Mouse (Mus musculus) forebrain, embryonic 16.5 days (tissue): ENCODE results near the gene Lamp2. TPM values are rescaled to one million over a fixed set of nuclear protein-coding genes. Genes with fewer than 3 reads are reported as not detected.

ENCODE experiments used
- ATAC-seq: fragments of 200-750 bp; cut with Nextera tagmentation; 2 replicates; pipeline ENCODE4 v1.8.0; 2017; ENCODE audit warnings: mild to moderate bottlenecking, moderate library complexity
- H3K27ac ChIP-seq: fragments of 300-500 bp; sonication (generic); 2 replicates; pipeline ENCODE4 v1.5.1; 2014; ENCODE audit warnings: low read length, control low read depth
- H3K27me3 ChIP-seq: fragments of 300-500 bp; sonication (generic); replicated peaks from 2 replicates; pipeline ENCODE4 v1.6.1; 2014; ENCODE audit warnings: low read length; ENCODE audit not compliant: control insufficient read depth, insufficient read depth
- H3K36me3 ChIP-seq: fragments of 300-500 bp; sonication (generic); 2 replicates; pipeline ENCODE4 v1.6.1; 2014; ENCODE audit not compliant: control insufficient read depth, insufficient read depth
- H3K4me1 ChIP-seq: fragments of 300-500 bp; sonication (generic); replicated peaks from 2 replicates; pipeline ENCODE4 v1.6.1; 2014; ENCODE audit warnings: low read length; ENCODE audit not compliant: control insufficient read depth, insufficient read depth
- H3K4me2 ChIP-seq: fragments of 300-500 bp; sonication (generic); 2 replicates; pipeline ENCODE4 v1.6.1; 2014; ENCODE audit warnings: mild to moderate bottlenecking, low read length, control low read depth
- H3K4me3 ChIP-seq: fragments of 300-500 bp; sonication (generic); replicated peaks from 2 replicates; pipeline ENCODE4 v1.5.1; 2014; ENCODE audit warnings: mild to moderate bottlenecking, low read length, control low read depth
- H3K9ac ChIP-seq: fragments of 300-500 bp; sonication (generic); replicated peaks from 2 replicates; pipeline ENCODE4 v1.6.1; 2014; ENCODE audit warnings: low read depth, low read length, control low read depth
- H3K9me3 ChIP-seq: fragments of 300-500 bp; sonication (generic); 2 replicates; pipeline ENCODE4 v1.6.1; 2016; ENCODE audit warnings: low read length; ENCODE audit not compliant: control insufficient read depth
- WGBS: fragments of 180-500 bp; shearing (Covaris S2); extraction: QIAGEN DNeasy Blood & Tissue Kit; methylation state at CpG from one replicate; pipeline ENCODE4 v1.1.7; 2014; 5-methylcytosine and 5-hydroxymethylcytosine counted together
- polyA plus RNA-seq: library from polyadenylated mRNA; unstranded; fragments of >200 nt; fragmentation: Nextera tagmentation; extraction: Ambion mirVana; gene quantifications from 2 replicates; pipeline ENCODE4 v1.2.1, GENCODE M21; 2015

Lamp2 gene
- polyA plus RNA-seq, 1 experiment from 2014 or later, result 46.7 TPM

DNA sequence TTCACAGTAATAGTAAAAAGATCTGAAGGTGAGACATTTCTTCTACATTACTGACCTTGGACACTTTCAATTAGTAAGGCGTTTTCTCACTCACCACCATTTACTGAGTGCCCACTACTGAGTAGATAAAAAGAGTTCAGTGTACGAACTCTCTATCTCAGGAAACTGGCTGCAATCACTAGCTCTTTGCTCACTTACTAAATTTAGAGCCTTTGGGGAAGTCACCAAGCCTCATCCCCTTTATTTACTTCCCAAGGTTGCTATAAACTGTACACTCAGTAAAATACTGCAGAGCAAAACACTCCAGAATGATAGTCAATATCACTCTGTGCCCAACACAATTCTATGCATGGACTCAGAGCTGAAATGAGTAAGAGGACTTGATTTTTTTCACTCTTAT, 16.6 kb downstream of the Lamp2 start:
- H3K4me3 ChIP-seq, result no peak overlapping the region
- 88% methylated on average over 2 of the region's 2 CpGs for WGBS
- H3K4me2 ChIP-seq, result no peak overlapping the region
- no peaks in the 10 kb centered on the region for H3K36me3 ChIP-seq
- H3K27ac ChIP-seq, result no peak overlapping the region
- H3K4me1 ChIP-seq, result no peaks in the 10 kb centered on the region
- H3K9me3 ChIP-seq, result no peaks in the 10 kb centered on the region
- no peak overlapping the region for H3K9ac ChIP-seq
- H3K27me3 ChIP-seq, result no peaks in the 10 kb centered on the region
- no peak for ATAC-seq

DNA sequence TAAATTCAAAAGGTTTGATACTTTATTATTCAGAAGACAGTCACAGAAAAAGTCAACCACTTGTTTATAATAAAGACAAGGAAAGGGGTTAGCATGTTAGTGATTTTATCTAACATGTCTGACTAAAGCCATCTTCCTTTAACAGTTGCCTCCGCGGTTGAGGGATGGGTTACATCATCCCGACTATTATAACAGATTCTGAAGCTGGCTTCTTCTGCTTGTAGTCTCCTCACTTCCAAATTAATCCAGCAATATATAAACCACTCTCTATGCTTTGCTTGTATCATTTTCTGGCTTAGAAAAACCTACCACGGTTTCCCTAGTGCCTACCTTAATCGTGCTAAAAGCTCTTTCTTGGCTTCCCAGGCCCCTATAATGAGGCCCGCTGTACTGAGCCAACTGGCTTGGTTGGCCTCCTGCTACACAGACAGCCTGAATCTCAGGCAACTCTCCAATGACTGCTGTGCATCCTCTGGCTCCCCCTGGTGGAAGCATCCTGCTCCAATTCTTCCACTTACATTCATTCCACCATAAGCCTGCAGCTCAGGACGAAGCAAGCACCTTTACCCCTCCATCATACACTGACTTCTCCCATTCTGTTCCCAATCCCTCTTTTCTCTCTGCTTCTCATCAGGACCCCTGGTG, 18.0 kb downstream of the Lamp2 start:
- Histone ChIP-seq H3K9ac (no peak overlapping the region), H3K4me2 (no peak overlapping the region), H3K36me3 (no peaks in the 10 kb centered on the region), H3K4me3 (no peak overlapping the region), H3K4me1 (no peaks in the 10 kb centered on the region), H3K9me3 (no peaks in the 10 kb centered on the region), H3K27me3 (no peaks in the 10 kb centered on the region), H3K27ac (no peak overlapping the region)
- ATAC-seq, result peak; percentile 98
- WGBS, result 46% methylated on average over 7 of the region's 7 CpGs

DNA sequence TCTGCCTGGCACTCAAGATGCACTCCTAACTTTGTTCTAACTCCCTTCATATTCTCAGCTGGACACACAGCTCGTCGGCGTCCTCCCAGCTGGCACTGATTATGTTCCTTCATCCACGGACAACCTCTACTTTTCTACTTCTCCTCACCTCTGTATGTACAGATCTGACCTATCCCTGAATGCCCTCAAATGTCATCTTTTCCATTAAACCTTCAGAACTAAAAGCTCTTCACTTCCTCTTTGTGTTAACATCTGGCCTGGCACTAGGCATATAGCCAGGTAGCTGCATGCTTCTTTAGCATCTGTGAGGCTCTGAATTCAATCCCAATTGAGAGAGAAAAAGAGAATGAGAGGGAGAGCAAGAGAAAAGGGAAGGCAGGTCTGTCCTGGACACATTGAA, 26.8 kb downstream of the Lamp2 start:
- H3K9ac ChIP-seq, result no peak overlapping the region
- H3K36me3 ChIP-seq, result no peaks in the 10 kb centered on the region
- H3K4me1 ChIP-seq, result no peaks in the 10 kb centered on the region
- no peak overlapping the region for H3K4me2 ChIP-seq
- no peak overlapping the region for H3K4me3 ChIP-seq
- no peaks in the 10 kb centered on the region for H3K9me3 ChIP-seq
- no peak for ATAC-seq
- H3K27ac ChIP-seq, result no peak overlapping the region
- WGBS, result 90% methylated on average over 4 of the region's 4 CpGs
- no peaks in the 10 kb centered on the region for H3K27me3 ChIP-seq

DNA sequence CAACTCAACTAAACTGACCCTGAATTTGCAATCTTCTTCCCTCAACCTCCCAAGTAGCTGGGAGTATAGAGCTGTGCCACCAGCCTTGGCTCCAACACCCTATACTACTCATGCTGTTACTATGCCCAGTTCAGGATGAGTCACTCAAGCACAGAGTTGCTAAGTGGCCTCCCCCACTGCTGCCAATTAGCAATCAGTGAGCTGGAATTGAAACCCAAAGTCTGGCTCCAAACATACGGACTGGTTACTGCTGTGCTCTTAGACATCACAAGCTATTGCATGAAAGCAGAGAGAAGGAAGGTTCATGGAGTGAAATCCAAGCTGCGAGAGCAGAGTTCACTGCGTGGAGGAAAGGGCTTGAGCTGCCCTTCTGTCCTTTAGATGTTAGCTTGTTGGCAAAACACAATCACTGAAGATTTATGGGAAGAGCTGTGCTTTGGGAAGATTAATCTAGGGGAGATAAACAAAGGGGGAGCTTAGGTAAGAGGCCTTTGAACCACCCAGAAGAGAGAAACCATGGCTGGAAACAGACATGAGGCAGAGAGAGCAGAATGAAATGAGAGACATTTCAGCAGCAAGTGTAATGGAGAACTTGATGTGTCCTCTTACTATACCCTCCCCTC, 27.3 kb downstream of the Lamp2 start:
- Histone ChIP-seq H3K4me2 (no peak overlapping the region), H3K27ac (no peak overlapping the region), H3K27me3 (no peaks in the 10 kb centered on the region), H3K4me3 (no peak overlapping the region), H3K4me1 (no peaks in the 10 kb centered on the region), H3K9ac (no peak overlapping the region), H3K9me3 (no peaks in the 10 kb centered on the region), H3K36me3 (no peaks in the 10 kb centered on the region)
- peak; percentile 78 for ATAC-seq
- WGBS, result 71% methylated on average over 3 of the region's 3 CpGs

DNA sequence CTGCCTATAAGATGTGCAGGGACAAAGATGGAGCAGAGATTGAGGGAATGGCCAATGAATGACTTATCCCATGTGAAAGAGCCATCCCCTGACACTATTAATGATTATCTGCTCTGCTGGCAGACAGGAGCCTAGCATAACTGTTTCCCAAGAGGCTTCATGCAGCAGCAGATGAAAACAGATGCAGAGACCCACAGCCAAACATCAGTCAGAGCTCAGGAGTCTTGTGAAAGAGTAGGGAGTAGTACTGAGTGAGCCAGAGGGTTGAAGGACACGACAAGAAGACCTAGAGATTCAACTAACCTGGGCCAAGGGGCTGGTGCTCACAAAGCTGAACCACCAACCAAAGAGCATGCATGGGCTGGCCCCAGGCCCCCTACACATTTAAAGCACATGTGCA, 30.2 kb downstream of the Lamp2 start:
- WGBS, result 73% methylated on average over 1 of the region's 1 CpGs
- H3K27me3 ChIP-seq, result no peaks in the 10 kb centered on the region
- ATAC-seq, result no peak
- H3K4me2 ChIP-seq, result no peak overlapping the region
- H3K36me3 ChIP-seq, result no peaks in the 10 kb centered on the region
- no peak overlapping the region for H3K27ac ChIP-seq
- no peaks in the 10 kb centered on the region for H3K4me1 ChIP-seq
- H3K4me3 ChIP-seq, result no peak overlapping the region
- no peak overlapping the region for H3K9ac ChIP-seq
- no peaks in the 10 kb centered on the region for H3K9me3 ChIP-seq

GRCm38 (mm10) chrX:38423096-38423495, 33.2 kb downstream of the Lamp2 start:
- Histone ChIP-seq H3K4me3 (no peak overlapping the region), H3K36me3 (no peaks in the 10 kb centered on the region), H3K9ac (no peak overlapping the region), H3K27ac (no peak overlapping the region), H3K27me3 (no peaks in the 10 kb centered on the region), H3K4me2 (no peak overlapping the region), H3K9me3 (no peaks in the 10 kb centered on the region), H3K4me1 (no peaks in the 10 kb centered on the region)
- ATAC-seq, result no peak
- 83% methylated on average over 3 of the region's 3 CpGs for WGBS

DNA sequence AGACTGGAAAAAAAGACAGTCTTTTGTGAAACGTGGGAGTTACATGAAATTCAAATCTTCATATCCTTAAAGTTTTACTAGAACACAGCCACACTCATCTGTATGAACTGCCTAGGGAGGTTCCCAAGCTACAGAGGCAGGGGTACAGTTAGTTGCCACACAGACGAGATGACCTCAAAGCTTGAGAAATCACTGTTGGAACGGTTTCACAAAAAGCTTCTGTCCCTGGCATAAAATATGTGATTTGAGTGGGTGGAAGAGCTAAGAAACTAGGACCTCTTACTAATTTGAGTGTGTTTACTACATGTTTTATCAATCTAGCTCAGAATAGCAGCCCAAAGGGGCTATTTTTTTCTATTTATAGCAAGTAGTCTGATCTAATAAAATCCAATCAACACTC, 33.9 kb downstream of the Lamp2 start:
- Histone ChIP-seq H3K36me3 (no peaks in the 10 kb centered on the region), H3K9ac (no peak overlapping the region), H3K4me3 (no peak overlapping the region), H3K4me1 (no peaks in the 10 kb centered on the region), H3K27me3 (no peaks in the 10 kb centered on the region), H3K27ac (no peak overlapping the region), H3K9me3 (no peaks in the 10 kb centered on the region), H3K4me2 (no peak overlapping the region)
- 69% methylated on average over 3 of the region's 3 CpGs for WGBS
- no peak for ATAC-seq

DNA sequence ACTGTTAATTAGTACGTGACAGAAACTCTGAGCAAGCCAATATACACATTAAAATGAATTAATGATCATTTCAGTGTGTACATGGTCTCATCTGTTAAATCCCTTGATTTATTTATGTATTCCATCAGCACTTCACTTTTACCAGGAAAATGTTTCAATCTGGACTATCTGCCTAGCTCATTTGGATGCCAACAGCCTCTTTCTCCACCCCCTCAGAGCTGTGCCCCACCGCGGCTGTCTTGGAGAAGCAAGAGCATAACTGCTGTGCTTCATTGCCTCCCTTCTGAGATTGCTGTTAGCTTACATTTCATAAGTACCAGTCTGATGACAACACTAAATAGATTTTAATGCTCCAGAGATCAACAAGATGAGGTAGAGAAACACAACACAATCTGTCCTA, 52.4 kb downstream of the Lamp2 start:
- no peak overlapping the region for H3K4me2 ChIP-seq
- no peak overlapping the region for H3K27ac ChIP-seq
- H3K27me3 ChIP-seq, result no peaks in the 10 kb centered on the region
- H3K4me1 ChIP-seq, result peaks cover 4% of the 10 kb centered on the region; the same call in 1 of the 2 replicates
- no peak overlapping the region for H3K4me3 ChIP-seq
- no peaks in the 10 kb centered on the region for H3K36me3 ChIP-seq
- 37% methylated on average over 3 of the region's 3 CpGs for WGBS
- no peaks in the 10 kb centered on the region for H3K9me3 ChIP-seq
- no peak overlapping the region for H3K9ac ChIP-seq
- ATAC-seq, result peak; percentile 93

- Histone ChIP-seq H3K4me1 (peaks cover 4% of the 10 kb centered on the region; the same call in 1 of the 2 replicates), H3K4me2 (no peak overlapping the region), H3K27ac (no peak overlapping the region), H3K36me3 (no peaks in the 10 kb centered on the region), H3K27me3 (no peaks in the 10 kb centered on the region), H3K9ac (no peak overlapping the region), H3K9me3 (no peaks in the 10 kb centered on the region), H3K4me3 (no peak overlapping the region)
- 70% methylated on average over 5 of the region's 5 CpGs for WGBS
- ATAC-seq, result no peak
These were observed 53.3 kb downstream of the Lamp2 start for GRCm38 (mm10) chrX:38402981-38403380.
